Mouse (Mus musculus): Measurements from ENCODE around the gene Ints3. TPM values are rescaled to one million over a fixed set of nuclear protein-coding genes. Genes with fewer than 3 reads are reported as not detected.

The Ints3 gene
- polyA plus RNA-seq, 1 experiment from 2014 or later: 40.9 TPM

GRCm38 (mm10) chr3:90434073-90434730, 780 bp upstream of the Ints3 start:
- no peak for DNase-seq (ENCODE audit: extremely low spot score, low spot score)
- Histone ChIP-seq H3K9me3 (no peaks in the 10 kb centered on the region), H3K27me3 (ENCODE audit: poor library complexity, severe bottlenecking) (no peaks in the 10 kb centered on the region), H3K27ac (peak overlapping the region; percentile 98), H3K36me3 (replicated peaks) (peaks cover 25% of the 10 kb centered on the region), H3K4me1 (peaks cover 34% of the 10 kb centered on the region), H3K4me3 (peak overlapping the region; percentile 90)
- WGBS: 61% methylated on average over 11 of the region's 11 CpGs

- H3K36me3 ChIP-seq (replicated peaks): peaks cover 36% of the 10 kb centered on the region
- peaks cover 43% of the 10 kb centered on the region for H3K4me1 ChIP-seq
- H3K27me3 ChIP-seq (ENCODE audit: poor library complexity, severe bottlenecking): no peaks in the 10 kb centered on the region
- H3K9me3 ChIP-seq: no peaks in the 10 kb centered on the region
- peak overlapping the region; percentile 98 for H3K27ac ChIP-seq
- WGBS: under 1% methylated on average over 12 of the region's 12 CpGs
- H3K4me3 ChIP-seq: peak overlapping the region; percentile 90
- DNase-seq (ENCODE audit: extremely low spot score, low spot score): no peak
These were observed 607 bp downstream of the Ints3 start for GRCm38 (mm10) chr3:90432811-90433219.

GRCm38 (mm10) chr3:90432348-90432747, 1.1 kb downstream of the Ints3 start:
- Histone ChIP-seq H3K36me3 (replicated peaks) (peaks cover 36% of the 10 kb centered on the region), H3K27ac (peak overlapping the region; percentile 98), H3K4me3 (peak overlapping the region; percentile 90), H3K27me3 (ENCODE audit: poor library complexity, severe bottlenecking) (no peaks in the 10 kb centered on the region), H3K4me1 (peaks cover 47% of the 10 kb centered on the region), H3K9me3 (no peaks in the 10 kb centered on the region)
- no peak for DNase-seq (ENCODE audit: extremely low spot score, low spot score)
- WGBS: 26% methylated on average over 2 of the region's 2 CpGs

GRCm38 (mm10) chr3:90429576-90429975, 3.8 kb downstream of the Ints3 start:
- DNase-seq (ENCODE audit: extremely low spot score, low spot score): no peak
- H3K4me1 ChIP-seq: peaks cover 56% of the 10 kb centered on the region
- H3K9me3 ChIP-seq: no peaks in the 10 kb centered on the region
- no peak overlapping the region for H3K27ac ChIP-seq
- no peak overlapping the region for H3K4me3 ChIP-seq
- H3K27me3 ChIP-seq (ENCODE audit: poor library complexity, severe bottlenecking): no peaks in the 10 kb centered on the region
- WGBS: 93% methylated on average over 3 of the region's 3 CpGs
- H3K36me3 ChIP-seq (replicated peaks): peaks cover 57% of the 10 kb centered on the region

- no peak for DNase-seq (ENCODE audit: extremely low spot score, low spot score)
- 94% methylated on average over 6 of the region's 6 CpGs for WGBS
These were observed 5.2 kb downstream of the Ints3 start for GRCm38 (mm10) chr3:90428186-90428585.

GRCm38 (mm10) chr3:90427574-90427973, 5.8 kb downstream of the Ints3 start:
- 100% methylated on average over 1 of the region's 1 CpGs for WGBS
- no peak for DNase-seq (ENCODE audit: extremely low spot score, low spot score)
- H3K9me3 ChIP-seq: no peaks in the 10 kb centered on the region
- H3K27me3 ChIP-seq (ENCODE audit: poor library complexity, severe bottlenecking): no peaks in the 10 kb centered on the region
- H3K27ac ChIP-seq: no peak overlapping the region
- peaks cover 43% of the 10 kb centered on the region for H3K4me1 ChIP-seq
- H3K36me3 ChIP-seq (replicated peaks): peaks cover 77% of the 10 kb centered on the region
- H3K4me3 ChIP-seq: no peak overlapping the region

More at GRCm38 (mm10) chr3:90428186-90428585, 5.2 kb downstream of the Ints3 start:
- Histone ChIP-seq H3K4me1 (peaks cover 45% of the 10 kb centered on the region), H3K36me3 (replicated peaks) (peaks cover 71% of the 10 kb centered on the region), H3K27me3 (ENCODE audit: poor library complexity, severe bottlenecking) (no peaks in the 10 kb centered on the region), H3K4me3 (no peak overlapping the region), H3K27ac (no peak overlapping the region), H3K9me3 (no peaks in the 10 kb centered on the region)

GRCm38 (mm10) chr3:90425499-90425898, 7.9 kb downstream of the Ints3 start:
- no peaks in the 10 kb centered on the region for H3K27me3 ChIP-seq (ENCODE audit: poor library complexity, severe bottlenecking)
- peaks cover 26% of the 10 kb centered on the region for H3K4me1 ChIP-seq
- H3K4me3 ChIP-seq: no peak overlapping the region
- no peak overlapping the region for H3K27ac ChIP-seq
- WGBS: 93% methylated on average over 2 of the region's 2 CpGs
- H3K36me3 ChIP-seq (replicated peaks): peaks cover 82% of the 10 kb centered on the region
- H3K9me3 ChIP-seq: no peaks in the 10 kb centered on the region
- DNase-seq (ENCODE audit: extremely low spot score, low spot score): no peak

GRCm38 (mm10) chr3:90423549-90423948, 9.9 kb downstream of the Ints3 start:
- H3K4me1 ChIP-seq: peaks cover 21% of the 10 kb centered on the region
- peaks cover 84% of the 10 kb centered on the region for H3K36me3 ChIP-seq (replicated peaks)
- H3K27me3 ChIP-seq (ENCODE audit: poor library complexity, severe bottlenecking): no peaks in the 10 kb centered on the region
- DNase-seq (ENCODE audit: extremely low spot score, low spot score): no peak
- H3K9me3 ChIP-seq: no peaks in the 10 kb centered on the region
- no peak overlapping the region for H3K4me3 ChIP-seq
- H3K27ac ChIP-seq: no peak overlapping the region

GRCm38 (mm10) chr3:90420696-90421095, 12.7 kb downstream of the Ints3 start:
- H3K27me3 ChIP-seq (ENCODE audit: poor library complexity, severe bottlenecking): no peaks in the 10 kb centered on the region
- no peak overlapping the region for H3K4me3 ChIP-seq
- WGBS: 88% methylated on average over 6 of the region's 6 CpGs
- H3K27ac ChIP-seq: no peak overlapping the region
- peaks cover 94% of the 10 kb centered on the region for H3K36me3 ChIP-seq (replicated peaks)
- no peaks in the 10 kb centered on the region for H3K4me1 ChIP-seq
- no peak for DNase-seq (ENCODE audit: extremely low spot score, low spot score)
- H3K9me3 ChIP-seq: no peaks in the 10 kb centered on the region

- Histone ChIP-seq H3K9me3 (no peaks in the 10 kb centered on the region), H3K4me3 (no peak overlapping the region), H3K4me1 (no peaks in the 10 kb centered on the region), H3K27ac (no peak overlapping the region), H3K36me3 (replicated peaks) (peaks cover 100% of the 10 kb centered on the region), H3K27me3 (ENCODE audit: poor library complexity, severe bottlenecking) (no peaks in the 10 kb centered on the region)
- no peak for DNase-seq (ENCODE audit: extremely low spot score, low spot score)
- 75% methylated on average over 3 of the region's 3 CpGs for WGBS
These were observed 20.4 kb downstream of the Ints3 start for GRCm38 (mm10) chr3:90413011-90413396.

GRCm38 (mm10) chr3:90412312-90413010, 21.0 kb downstream of the Ints3 start:
- Histone ChIP-seq H3K4me3 (no peak overlapping the region), H3K36me3 (replicated peaks) (peaks cover 100% of the 10 kb centered on the region), H3K4me1 (no peaks in the 10 kb centered on the region), H3K9me3 (no peaks in the 10 kb centered on the region), H3K27me3 (ENCODE audit: poor library complexity, severe bottlenecking) (no peaks in the 10 kb centered on the region), H3K27ac (no peak overlapping the region)
- WGBS: 62% methylated on average over 5 of the region's 5 CpGs
- DNase-seq (ENCODE audit: extremely low spot score, low spot score): peak; percentile 51

GRCm38 (mm10) chr3:90408721-90409120, 24.7 kb downstream of the Ints3 start:
- Histone ChIP-seq H3K27ac (no peak overlapping the region), H3K4me3 (no peak overlapping the region), H3K4me1 (no peaks in the 10 kb centered on the region), H3K9me3 (no peaks in the 10 kb centered on the region), H3K36me3 (replicated peaks) (peaks cover 100% of the 10 kb centered on the region), H3K27me3 (ENCODE audit: poor library complexity, severe bottlenecking) (no peaks in the 10 kb centered on the region)
- WGBS: 94% methylated on average over 3 of the region's 3 CpGs
- no peak for DNase-seq (ENCODE audit: extremely low spot score, low spot score)

- 97% methylated on average over 5 of the region's 5 CpGs for WGBS
These were observed 27.0 kb downstream of the Ints3 start for GRCm38 (mm10) chr3:90406414-90406813.

More at GRCm38 (mm10) chr3:90406414-90406813, 27.0 kb downstream of the Ints3 start:
- Histone ChIP-seq H3K9me3 (no peaks in the 10 kb centered on the region), H3K4me3 (no peak overlapping the region), H3K27ac (no peak overlapping the region), H3K4me1 (no peaks in the 10 kb centered on the region), H3K36me3 (replicated peaks) (peaks cover 100% of the 10 kb centered on the region), H3K27me3 (ENCODE audit: poor library complexity, severe bottlenecking) (no peaks in the 10 kb centered on the region)
- no peak for DNase-seq (ENCODE audit: extremely low spot score, low spot score)

Data from forebrain, embryonic 10.5 days (tissue).